Mouse (Mus musculus): ENCODE measurements around the gene Tcf12.

The Tcf12 gene

GRCm38 (mm10) chr9:71829137-71829536, 282.5 kb downstream of the Tcf12 start:
- in situ Hi-C loops (cut with MboI; ENCODE audit: low pct_unique_long_range_greater_than_20kb in 1 of 2, low sequenced_read_pairs in 2 of 2, unreplicated experiment in 1 of 2): loop anchor here (25.0 kb wide), 2 partner anchors 358 to 583 kb away; no protein-coding TSS in a partner anchor

- in situ Hi-C loops (cut with MboI; ENCODE audit: low pct_unique_long_range_greater_than_20kb in 1 of 2, low sequenced_read_pairs in 2 of 2, unreplicated experiment in 1 of 2): loop anchor here (25.0 kb wide), 2 partner anchors 360 to 585 kb away; no protein-coding TSS in a partner anchor
Observed at GRCm38 (mm10) chr9:71827371-71827770, 284.3 kb downstream of the Tcf12 start.

- in situ Hi-C loops (cut with MboI; ENCODE audit: low pct_unique_long_range_greater_than_20kb in 1 of 2, low sequenced_read_pairs in 2 of 2, unreplicated experiment in 1 of 2): loop anchor here (25.0 kb wide), 2 partner anchors 361 to 586 kb away; no protein-coding TSS in a partner anchor
Observed at GRCm38 (mm10) chr9:71826040-71826525, 285.6 kb downstream of the Tcf12 start.

GRCm38 (mm10) chr9:71822003-71822402, 289.7 kb downstream of the Tcf12 start:
- in situ Hi-C loops (cut with MboI; ENCODE audit: low pct_unique_long_range_greater_than_20kb in 1 of 2, low sequenced_read_pairs in 2 of 2, unreplicated experiment in 1 of 2): no loop called here

GRCm38 (mm10) chr9:71818453-71818852, 293.2 kb downstream of the Tcf12 start:
- in situ Hi-C loops (cut with MboI; ENCODE audit: low pct_unique_long_range_greater_than_20kb in 1 of 2, low sequenced_read_pairs in 2 of 2, unreplicated experiment in 1 of 2): no loop called here

- in situ Hi-C loops (cut with MboI; ENCODE audit: low pct_unique_long_range_greater_than_20kb in 1 of 2, low sequenced_read_pairs in 2 of 2, unreplicated experiment in 1 of 2): no loop called here
Observed at GRCm38 (mm10) chr9:71816121-71816520, 295.6 kb downstream of the Tcf12 start.

GRCm38 (mm10) chr9:71813565-71813964, 298.1 kb downstream of the Tcf12 start:
- in situ Hi-C loops (cut with MboI; ENCODE audit: low pct_unique_long_range_greater_than_20kb in 1 of 2, low sequenced_read_pairs in 2 of 2, unreplicated experiment in 1 of 2): no loop called here

- in situ Hi-C loops (cut with MboI; ENCODE audit: low pct_unique_long_range_greater_than_20kb in 1 of 2, low sequenced_read_pairs in 2 of 2, unreplicated experiment in 1 of 2): no loop called here
Observed at GRCm38 (mm10) chr9:71812914-71813313, 298.8 kb downstream of the Tcf12 start.

- in situ Hi-C loops (cut with MboI; ENCODE audit: low pct_unique_long_range_greater_than_20kb in 1 of 2, low sequenced_read_pairs in 2 of 2, unreplicated experiment in 1 of 2): no loop called here
Observed at GRCm38 (mm10) chr9:71812402-71812801, 299.3 kb downstream of the Tcf12 start.

- in situ Hi-C loops (cut with MboI; ENCODE audit: low pct_unique_long_range_greater_than_20kb in 1 of 2, low sequenced_read_pairs in 2 of 2, unreplicated experiment in 1 of 2): no loop called here
Observed at GRCm38 (mm10) chr9:71811404-71811803, 300.3 kb downstream of the Tcf12 start.

GRCm38 (mm10) chr9:71810723-71811122, 300.9 kb downstream of the Tcf12 start:
- in situ Hi-C loops (cut with MboI; ENCODE audit: low pct_unique_long_range_greater_than_20kb in 1 of 2, low sequenced_read_pairs in 2 of 2, unreplicated experiment in 1 of 2): no loop called here

- in situ Hi-C loops (cut with MboI; ENCODE audit: low pct_unique_long_range_greater_than_20kb in 1 of 2, low sequenced_read_pairs in 2 of 2, unreplicated experiment in 1 of 2): loop anchor here (5.0 to 10.0 kb wide), 2 partner anchors 161 to 164 kb away; no protein-coding TSS in a partner anchor
Observed at GRCm38 (mm10) chr9:71808640-71809254, 302.9 kb downstream of the Tcf12 start.

GRCm38 (mm10) chr9:71807801-71808200, 303.9 kb downstream of the Tcf12 start:
- in situ Hi-C loops (cut with MboI; ENCODE audit: low pct_unique_long_range_greater_than_20kb in 1 of 2, low sequenced_read_pairs in 2 of 2, unreplicated experiment in 1 of 2): loop anchor here (5.0 to 10.0 kb wide), 2 partner anchors 160 to 163 kb away; no protein-coding TSS in a partner anchor

- in situ Hi-C loops (cut with MboI; ENCODE audit: low pct_unique_long_range_greater_than_20kb in 1 of 2, low sequenced_read_pairs in 2 of 2, unreplicated experiment in 1 of 2): loop anchor here (5.0 to 10.0 kb wide), 2 partner anchors 159 to 162 kb away; no protein-coding TSS in a partner anchor
Observed at GRCm38 (mm10) chr9:71806422-71806805, 305.3 kb downstream of the Tcf12 start.

GRCm38 (mm10) chr9:71805646-71806421, 305.8 kb downstream of the Tcf12 start:
- in situ Hi-C loops (cut with MboI; ENCODE audit: low pct_unique_long_range_greater_than_20kb in 1 of 2, low sequenced_read_pairs in 2 of 2, unreplicated experiment in 1 of 2): loop anchor here (5.0 to 10.0 kb wide), 2 partner anchors 159 to 161 kb away; no protein-coding TSS in a partner anchor

- in situ Hi-C loops (cut with MboI; ENCODE audit: low pct_unique_long_range_greater_than_20kb in 1 of 2, low sequenced_read_pairs in 2 of 2, unreplicated experiment in 1 of 2): loop anchor here in 1 of 2 experiments (10.0 kb wide), 1 partner anchor 159 kb away; no protein-coding TSS in a partner anchor
Observed at GRCm38 (mm10) chr9:71804116-71804515, 307.6 kb downstream of the Tcf12 start.

- in situ Hi-C loops (cut with MboI; ENCODE audit: low pct_unique_long_range_greater_than_20kb in 1 of 2, low sequenced_read_pairs in 2 of 2, unreplicated experiment in 1 of 2): loop anchor here in 1 of 2 experiments (10.0 kb wide), 1 partner anchor 158 kb away; no protein-coding TSS in a partner anchor
Observed at GRCm38 (mm10) chr9:71803281-71803680, 308.4 kb downstream of the Tcf12 start.

GRCm38 (mm10) chr9:71799598-71799997, 312.1 kb downstream of the Tcf12 start:
- in situ Hi-C loops (cut with MboI; ENCODE audit: low pct_unique_long_range_greater_than_20kb in 1 of 2, low sequenced_read_pairs in 2 of 2, unreplicated experiment in 1 of 2): no loop called here

GRCm38 (mm10) chr9:71798176-71798575, 313.5 kb downstream of the Tcf12 start:
- in situ Hi-C loops (cut with MboI; ENCODE audit: low pct_unique_long_range_greater_than_20kb in 1 of 2, low sequenced_read_pairs in 2 of 2, unreplicated experiment in 1 of 2): no loop called here
